Mouse (Mus musculus): ENCODE results near the gene Top2a. TPM values are rescaled to one million over a fixed set of nuclear protein-coding genes. Genes with fewer than 3 reads are reported as not detected.

Gene Top2a
- polyA plus RNA-seq, 1 experiment from 2014 or later: 18.3 TPM

- Histone ChIP-seq H3K27ac (ENCODE audit: low read depth, low read length) (peak overlapping the region; percentile 84), H3K9ac (replicated peaks; ENCODE audit: low read depth, low read length) (peak overlapping the region; percentile 53), H3K9me3 (ENCODE audit: control insufficient read depth, low read length) (no peaks in the 10 kb centered on the region), H3K36me3 (ENCODE audit: control insufficient read depth, insufficient read depth, low read length) (no peaks in the 10 kb centered on the region), H3K4me2 (ENCODE audit: low read depth, low read length) (peak overlapping the region; percentile 99), H3K27me3 (ENCODE audit: control insufficient read depth, insufficient read depth, low read length) (no peaks in the 10 kb centered on the region), H3K4me1 (ENCODE audit: control insufficient read depth, insufficient read depth, low read length) (peaks cover 86% of the 10 kb centered on the region), H3K4me3 (ENCODE audit: low read depth, low read length) (peak overlapping the region; percentile 72)
- no peak for ATAC-seq (ENCODE audit: low read depth)
- WGBS: 7% methylated on average over 15 of the region's 15 CpGs
Measured at GRCm38 (mm10) chr11:98964616-98965415, 59.2 kb downstream of the Top2a start.

- Histone ChIP-seq H3K9me3 (ENCODE audit: control insufficient read depth, low read length) (no peaks in the 10 kb centered on the region), H3K4me3 (ENCODE audit: low read depth, low read length) (peak overlapping the region; percentile 72), H3K4me2 (ENCODE audit: low read depth, low read length) (peak overlapping the region; percentile 99), H3K36me3 (ENCODE audit: control insufficient read depth, insufficient read depth, low read length) (no peaks in the 10 kb centered on the region), H3K4me1 (ENCODE audit: control insufficient read depth, insufficient read depth, low read length) (peaks cover 83% of the 10 kb centered on the region), H3K9ac (replicated peaks; ENCODE audit: low read depth, low read length) (peak overlapping the region; percentile 53; the same call in 1 of the 2 replicates), H3K27me3 (ENCODE audit: control insufficient read depth, insufficient read depth, low read length) (no peaks in the 10 kb centered on the region), H3K27ac (ENCODE audit: low read depth, low read length) (peak overlapping the region; percentile 84)
- no peak for ATAC-seq (ENCODE audit: low read depth)
- WGBS: 4% methylated on average over 6 of the region's 6 CpGs
Measured at GRCm38 (mm10) chr11:98964201-98964615, 59.8 kb downstream of the Top2a start.

- Histone ChIP-seq H3K9ac (replicated peaks; ENCODE audit: low read depth, low read length) (peak overlapping the region; percentile 53), H3K27me3 (ENCODE audit: control insufficient read depth, insufficient read depth, low read length) (no peaks in the 10 kb centered on the region), H3K4me3 (ENCODE audit: low read depth, low read length) (peak overlapping the region; percentile 72), H3K9me3 (ENCODE audit: control insufficient read depth, low read length) (no peaks in the 10 kb centered on the region), H3K4me2 (ENCODE audit: low read depth, low read length) (peak overlapping the region; percentile 99), H3K36me3 (ENCODE audit: control insufficient read depth, insufficient read depth, low read length) (no peaks in the 10 kb centered on the region), H3K4me1 (ENCODE audit: control insufficient read depth, insufficient read depth, low read length) (peaks cover 75% of the 10 kb centered on the region), H3K27ac (ENCODE audit: low read depth, low read length) (peak overlapping the region; percentile 84)
- under 1% methylated on average over 32 of the region's 32 CpGs for WGBS
- ATAC-seq (ENCODE audit: low read depth): peak; percentile 55
Measured at GRCm38 (mm10) chr11:98963191-98964021, 60.6 kb downstream of the Top2a start.

- H3K27ac ChIP-seq (ENCODE audit: low read depth, low read length): peak overlapping the region; percentile 84
- ATAC-seq (ENCODE audit: low read depth): no peak
- H3K4me2 ChIP-seq (ENCODE audit: low read depth, low read length): peak overlapping the region; percentile 99
- no peaks in the 10 kb centered on the region for H3K36me3 ChIP-seq (ENCODE audit: control insufficient read depth, insufficient read depth, low read length)
- H3K9me3 ChIP-seq (ENCODE audit: control insufficient read depth, low read length): no peaks in the 10 kb centered on the region
- peak overlapping the region; percentile 72 for H3K4me3 ChIP-seq (ENCODE audit: low read depth, low read length)
- peaks cover 66% of the 10 kb centered on the region for H3K4me1 ChIP-seq (ENCODE audit: control insufficient read depth, insufficient read depth, low read length)
- 6% methylated on average over 12 of the region's 12 CpGs for WGBS
- no peaks in the 10 kb centered on the region for H3K27me3 ChIP-seq (ENCODE audit: control insufficient read depth, insufficient read depth, low read length)
- H3K9ac ChIP-seq (replicated peaks; ENCODE audit: low read depth, low read length): peak overlapping the region; percentile 53; the same call in 1 of the 2 replicates
Measured at GRCm38 (mm10) chr11:98962421-98963095, 61.4 kb downstream of the Top2a start.

- Histone ChIP-seq H3K27ac (ENCODE audit: low read depth, low read length) (peak overlapping the region; percentile 84), H3K27me3 (ENCODE audit: control insufficient read depth, insufficient read depth, low read length) (no peaks in the 10 kb centered on the region), H3K4me3 (ENCODE audit: low read depth, low read length) (peak overlapping the region; percentile 72), H3K36me3 (ENCODE audit: control insufficient read depth, insufficient read depth, low read length) (no peaks in the 10 kb centered on the region), H3K4me1 (ENCODE audit: control insufficient read depth, insufficient read depth, low read length) (peaks cover 58% of the 10 kb centered on the region), H3K4me2 (ENCODE audit: low read depth, low read length) (peak overlapping the region; percentile 99), H3K9ac (replicated peaks; ENCODE audit: low read depth, low read length) (peak overlapping the region; percentile 71), H3K9me3 (ENCODE audit: control insufficient read depth, low read length) (no peaks in the 10 kb centered on the region)
- 4% methylated on average over 8 of the region's 8 CpGs for WGBS
- no peak for ATAC-seq (ENCODE audit: low read depth)
Measured at GRCm38 (mm10) chr11:98961766-98962165, 62.2 kb downstream of the Top2a start.

- peak overlapping the region; percentile 71 for H3K9ac ChIP-seq (replicated peaks; ENCODE audit: low read depth, low read length)
- no peaks in the 10 kb centered on the region for H3K27me3 ChIP-seq (ENCODE audit: control insufficient read depth, insufficient read depth, low read length)
- peaks cover 52% of the 10 kb centered on the region for H3K4me1 ChIP-seq (ENCODE audit: control insufficient read depth, insufficient read depth, low read length)
- H3K4me2 ChIP-seq (ENCODE audit: low read depth, low read length): peak overlapping the region; percentile 99
- H3K27ac ChIP-seq (ENCODE audit: low read depth, low read length): peak overlapping the region; percentile 84
- no peaks in the 10 kb centered on the region for H3K36me3 ChIP-seq (ENCODE audit: control insufficient read depth, insufficient read depth, low read length)
- no peaks in the 10 kb centered on the region for H3K9me3 ChIP-seq (ENCODE audit: control insufficient read depth, low read length)
- WGBS: 2% methylated on average over 18 of the region's 18 CpGs
- no peak for ATAC-seq (ENCODE audit: low read depth)
- H3K4me3 ChIP-seq (ENCODE audit: low read depth, low read length): peak overlapping the region; percentile 72
Measured at GRCm38 (mm10) chr11:98961051-98961592, 62.9 kb downstream of the Top2a start.

- under 1% methylated on average over 51 of the region's 53 CpGs for WGBS
- Histone ChIP-seq H3K4me2 (ENCODE audit: low read depth, low read length) (peak overlapping the region; percentile 99), H3K9me3 (ENCODE audit: control insufficient read depth, low read length) (no peaks in the 10 kb centered on the region), H3K4me1 (ENCODE audit: control insufficient read depth, insufficient read depth, low read length) (peaks cover 49% of the 10 kb centered on the region), H3K36me3 (ENCODE audit: control insufficient read depth, insufficient read depth, low read length) (no peaks in the 10 kb centered on the region), H3K27ac (ENCODE audit: low read depth, low read length) (peak overlapping the region; percentile 84), H3K27me3 (ENCODE audit: control insufficient read depth, insufficient read depth, low read length) (no peaks in the 10 kb centered on the region), H3K9ac (replicated peaks; ENCODE audit: low read depth, low read length) (peak overlapping the region; percentile 71), H3K4me3 (ENCODE audit: low read depth, low read length) (peak overlapping the region; percentile 72)
- ATAC-seq (ENCODE audit: low read depth): peak; percentile 26; the same call in 1 of the 2 replicates
Measured at GRCm38 (mm10) chr11:98960313-98960906, 63.6 kb downstream of the Top2a start.
